Mouse (Mus musculus): Measurements from ENCODE around the gene Larp4b.

Gene Larp4b

GRCm38 (mm10) chr13:9120835-9121542 lies 27.3 kb downstream of the Larp4b start:
- no peak for DNase-seq (ENCODE audit: inconsistent age in 2 of 2, low spot score in 1 of 2)

GRCm38 (mm10) chr13:9122045-9122444 lies 28.4 kb downstream of the Larp4b start:
- DNase-seq (ENCODE audit: inconsistent age in 2 of 2, low spot score in 1 of 2) = no peak

GRCm38 (mm10) chr13:9125193-9125592 lies 31.5 kb downstream of the Larp4b start:
- no peak for DNase-seq (ENCODE audit: inconsistent age in 2 of 2, low spot score in 1 of 2)

- no peak for DNase-seq (ENCODE audit: inconsistent age in 2 of 2, low spot score in 1 of 2)
These were observed 34.0 kb downstream of the Larp4b start for GRCm38 (mm10) chr13:9127715-9128114.

GRCm38 (mm10) chr13:9128707-9129314 lies 35.1 kb downstream of the Larp4b start:
- DNase-seq (ENCODE audit: inconsistent age in 2 of 2, low spot score in 1 of 2) = no peak

- no peak for DNase-seq (ENCODE audit: inconsistent age in 2 of 2, low spot score in 1 of 2)
These were observed 40.7 kb downstream of the Larp4b start for GRCm38 (mm10) chr13:9134421-9134820.

GRCm38 (mm10) chr13:9136088-9136487 lies 42.4 kb downstream of the Larp4b start:
- no peak for DNase-seq (ENCODE audit: inconsistent age in 2 of 2, low spot score in 1 of 2)

GRCm38 (mm10) chr13:9136733-9137132 lies 43.1 kb downstream of the Larp4b start:
- DNase-seq (ENCODE audit: inconsistent age in 2 of 2, low spot score in 1 of 2) = no peak

GRCm38 (mm10) chr13:9139466-9139991 lies 45.8 kb downstream of the Larp4b start:
- no peak for DNase-seq (ENCODE audit: inconsistent age in 2 of 2, low spot score in 1 of 2)

GRCm38 (mm10) chr13:9140204-9140603 lies 46.5 kb downstream of the Larp4b start:
- DNase-seq (ENCODE audit: inconsistent age in 2 of 2, low spot score in 1 of 2) = peak; percentile 81 to 87

- DNase-seq (ENCODE audit: inconsistent age in 2 of 2, low spot score in 1 of 2) = peak; percentile 22 to 72
These were observed 48.7 kb downstream of the Larp4b start for GRCm38 (mm10) chr13:9142371-9142770.

- DNase-seq (ENCODE audit: inconsistent age in 2 of 2, low spot score in 1 of 2) = peak in 1 of 2 experiments; percentile 62
These were observed 55.1 kb downstream of the Larp4b start for GRCm38 (mm10) chr13:9148830-9149229.

GRCm38 (mm10) chr13:9149473-9150217 lies 56.0 kb downstream of the Larp4b start:
- DNase-seq (ENCODE audit: inconsistent age in 2 of 2, low spot score in 1 of 2) = peak in 1 of 2 experiments; percentile 57

GRCm38 (mm10) chr13:9151100-9151499 lies 57.4 kb downstream of the Larp4b start:
- no peak for DNase-seq (ENCODE audit: inconsistent age in 2 of 2, low spot score in 1 of 2)

GRCm38 (mm10) chr13:9151619-9152018 lies 57.9 kb downstream of the Larp4b start:
- DNase-seq (ENCODE audit: inconsistent age in 2 of 2, low spot score in 1 of 2) = no peak

GRCm38 (mm10) chr13:9152267-9152666 lies 58.6 kb downstream of the Larp4b start:
- no peak for DNase-seq (ENCODE audit: inconsistent age in 2 of 2, low spot score in 1 of 2)

GRCm38 (mm10) chr13:9153803-9154202 lies 60.1 kb downstream of the Larp4b start:
- no peak for DNase-seq (ENCODE audit: inconsistent age in 2 of 2, low spot score in 1 of 2)

GRCm38 (mm10) chr13:9159282-9159681 lies 65.6 kb downstream of the Larp4b start:
- DNase-seq (ENCODE audit: inconsistent age in 2 of 2, low spot score in 1 of 2) = no peak

GRCm38 (mm10) chr13:9162888-9163287 lies 69.2 kb downstream of the Larp4b start:
- no peak for DNase-seq (ENCODE audit: inconsistent age in 2 of 2, low spot score in 1 of 2)

- DNase-seq (ENCODE audit: inconsistent age in 2 of 2, low spot score in 1 of 2) = peak in 1 of 2 experiments; percentile 71
These were observed 74.2 kb downstream of the Larp4b start for GRCm38 (mm10) chr13:9167842-9168241.

- DNase-seq (ENCODE audit: inconsistent age in 2 of 2, low spot score in 1 of 2) = no peak
These were observed 75.9 kb downstream of the Larp4b start for GRCm38 (mm10) chr13:9169616-9170015.

- DNase-seq (ENCODE audit: inconsistent age in 2 of 2, low spot score in 1 of 2) = no peak
These were observed 77.0 kb downstream of the Larp4b start for GRCm38 (mm10) chr13:9170726-9171125.
